Mouse (Mus musculus): Measurements from ENCODE around the gene Gm21976.

DNA sequence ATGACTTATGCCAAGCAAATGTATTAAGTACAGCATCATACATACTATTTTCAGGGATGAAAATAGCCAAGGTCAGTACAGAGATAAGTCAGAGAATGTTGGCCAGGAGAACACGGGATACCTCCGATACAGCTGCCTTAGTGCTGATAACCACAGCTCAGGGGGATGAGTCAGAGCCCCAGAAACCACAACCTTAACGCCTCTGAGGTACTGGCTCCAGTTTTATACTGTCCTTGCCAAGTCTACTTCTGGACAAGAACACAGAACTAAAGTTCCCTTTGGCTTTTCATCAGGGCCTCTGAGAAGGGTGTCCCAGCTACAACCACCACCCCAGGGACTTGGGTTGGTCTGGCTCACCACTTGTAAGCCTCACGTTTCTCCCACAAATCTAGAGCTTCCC, 4.0 kb upstream of the Gm21976 start:
- TF ChIP-seq POLR2A (IDR thresholded peaks at IDR 0.05; ENCODE audit: insufficient read depth, low read depth, low read length) = no peak
- no peak for TF ChIP-seq CTCF (IDR thresholded peaks at IDR 0.05; ENCODE audit: insufficient read depth, low read depth, low read length)
